Mouse (Mus musculus): Measurements from ENCODE around the gene 1700001F09Rik. TPM values are rescaled to one million over a fixed set of nuclear protein-coding genes. Genes with fewer than 3 reads are reported as not detected.
"Not testable (repeated sequence)": the region's sequence is repeated elsewhere in the genome, so short reads cannot be mapped to it uniquely, and the experiment has no call there.

The 1700001F09Rik gene
- polyA plus RNA-seq, 1 experiment from 2014 or later: not detected

- H3K4me1 ChIP-seq (ENCODE audit: control insufficient read depth, insufficient read depth, low read length); H3K27ac ChIP-seq (ENCODE audit: low read length); ATAC-seq; H3K4me3 ChIP-seq (ENCODE audit: low read depth, low read length); H3K27me3 ChIP-seq (ENCODE audit: control insufficient read depth, insufficient read depth, low read depth, low read length); H3K36me3 ChIP-seq (ENCODE audit: control insufficient read depth, insufficient read depth, low read length); H3K4me2 ChIP-seq (ENCODE audit: low read length); H3K9me3 ChIP-seq (replicated peaks; ENCODE audit: control insufficient read depth, low read length, poor library complexity, severe bottlenecking); H3K9ac ChIP-seq (ENCODE audit: low read depth, low read length): not testable (repeated sequence)
- 70% methylated on average over 3 of the region's 3 CpGs for WGBS
These were observed 54.1 kb downstream of the 1700001F09Rik start, which contains the start of gene Gm8127 for GRCm38 (mm10) chr14:43293503-43293902. Gene Gm8127 (minus strand): TSS chr14:43293832.

Other genes with a start within 250 kb of the 1700001F09Rik start
- not detected in 2 replicates for gene Gm8104, start 247.2 kb downstream of the 1700001F09Rik start, polyA plus RNA-seq (2015; fragmentation: Nextera tagmentation; extraction: Ambion mirVana)
- not detected in 2 replicates for gene Gm7233, start 167.9 kb downstream of the 1700001F09Rik start, polyA plus RNA-seq (2015; fragmentation: Nextera tagmentation; extraction: Ambion mirVana)
- gene Gm8122, start 112.5 kb downstream of the 1700001F09Rik start, polyA plus RNA-seq (2015; fragmentation: Nextera tagmentation; extraction: Ambion mirVana): not detected in 2 replicates
- gene Gm8126, start 89.2 kb downstream of the 1700001F09Rik start, polyA plus RNA-seq (2015; fragmentation: Nextera tagmentation; extraction: Ambion mirVana): not detected in 2 replicates
- not detected in 2 replicates for gene Gm9732, start 72.8 kb downstream of the 1700001F09Rik start, polyA plus RNA-seq (2015; fragmentation: Nextera tagmentation; extraction: Ambion mirVana)
- gene Gm8127, start 54.0 kb downstream of the 1700001F09Rik start, polyA plus RNA-seq (2015; fragmentation: Nextera tagmentation; extraction: Ambion mirVana): not detected in 2 replicates
- gene Gm8138, start 68.5 kb upstream of the 1700001F09Rik start, polyA plus RNA-seq (2015; fragmentation: Nextera tagmentation; extraction: Ambion mirVana): not detected in 2 replicates
- not detected in 2 replicates for gene Gm5799, start 195.8 kb upstream of the 1700001F09Rik start, polyA plus RNA-seq (2015; fragmentation: Nextera tagmentation; extraction: Ambion mirVana)
- not detected in 2 replicates for gene Gm17654, start 231.3 kb upstream of the 1700001F09Rik start, polyA plus RNA-seq (2015; fragmentation: Nextera tagmentation; extraction: Ambion mirVana)